Mouse (Mus musculus): ENCODE measurements around the gene Gtf2i. TPM values are rescaled to one million over a fixed set of nuclear protein-coding genes. Genes with fewer than 3 reads are reported as not detected.
"Not testable (repeated sequence)": the region's sequence is repeated elsewhere in the genome, so short reads cannot be mapped to it uniquely, and the experiment has no call there.

Gene Gtf2i
- 181 and 195 TPM in 2 replicates for polyA plus RNA-seq (2015; fragmentation: Nextera tagmentation; extraction: Ambion mirVana)

DNA sequence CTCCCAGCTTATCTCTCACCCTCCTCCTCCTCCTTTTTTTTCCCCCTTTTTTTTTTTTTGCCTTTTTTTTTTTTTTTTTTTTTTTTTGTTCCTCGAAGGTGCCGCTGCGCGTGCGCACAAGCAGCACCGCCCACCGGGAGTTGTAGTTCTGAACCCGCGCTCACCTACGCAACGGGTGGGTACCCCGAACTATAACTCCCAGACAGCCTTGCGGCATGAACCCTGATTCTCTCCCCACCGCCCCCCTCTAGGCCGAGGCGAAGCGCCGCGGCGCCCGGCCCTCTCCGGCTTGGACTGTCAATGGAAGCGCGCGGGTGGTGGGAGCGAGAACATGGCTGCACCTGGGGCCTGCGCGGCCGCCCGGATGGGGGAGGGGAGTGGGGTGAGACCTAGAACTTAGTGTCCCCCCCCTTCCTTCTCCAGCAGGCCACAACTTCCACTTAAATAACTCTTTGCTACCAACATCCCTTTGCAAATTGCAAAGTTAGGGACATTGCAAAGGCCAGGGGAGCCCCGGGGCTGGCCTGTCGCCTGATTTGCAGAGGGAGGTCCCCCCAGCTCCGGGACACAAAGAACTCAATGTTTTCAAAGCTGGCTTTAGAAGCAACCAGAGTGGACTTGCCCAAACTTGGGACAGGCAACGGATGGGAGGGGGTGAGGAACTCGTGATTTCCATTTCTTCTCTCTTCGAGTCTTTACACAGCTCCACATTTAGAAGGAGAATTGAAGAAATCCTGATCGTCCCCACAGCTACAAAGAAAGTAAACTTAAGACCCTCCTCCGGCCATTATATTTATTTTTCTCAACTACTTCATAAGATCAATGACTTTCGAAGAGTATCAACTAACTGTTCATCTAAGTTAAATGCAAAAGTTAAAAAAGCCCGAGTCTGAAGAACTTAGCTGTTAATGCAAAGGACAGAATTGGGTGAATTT, at the start of gene Gtf2i:
TSS of gene Gtf2i (minus strand) at position 73 of the 935 bp plus-strand sequence.
- Histone ChIP-seq H3K9ac (peak within 1 kb of the TSS; percentile 95), H3K27ac (peak within 1 kb of the TSS; percentile 98), H3K4me2 (peak within 1 kb of the TSS; percentile 79), H3K9me3 (replicated peaks) (no peaks in the 10 kb centered on the region), H3K4me3 (peak within 1 kb of the TSS; percentile 69), H3K4me1 (peaks cover 47% of the 10 kb centered on the region), H3K27me3 (no peaks in the 10 kb centered on the region), H3K36me3 (ENCODE audit: poor library complexity, severe bottlenecking) (peaks cover 18% of the 10 kb centered on the region)
- under 1% methylated on average over 40 of the region's 40 CpGs for WGBS
- ATAC-seq = peak; percentile 93

DNA sequence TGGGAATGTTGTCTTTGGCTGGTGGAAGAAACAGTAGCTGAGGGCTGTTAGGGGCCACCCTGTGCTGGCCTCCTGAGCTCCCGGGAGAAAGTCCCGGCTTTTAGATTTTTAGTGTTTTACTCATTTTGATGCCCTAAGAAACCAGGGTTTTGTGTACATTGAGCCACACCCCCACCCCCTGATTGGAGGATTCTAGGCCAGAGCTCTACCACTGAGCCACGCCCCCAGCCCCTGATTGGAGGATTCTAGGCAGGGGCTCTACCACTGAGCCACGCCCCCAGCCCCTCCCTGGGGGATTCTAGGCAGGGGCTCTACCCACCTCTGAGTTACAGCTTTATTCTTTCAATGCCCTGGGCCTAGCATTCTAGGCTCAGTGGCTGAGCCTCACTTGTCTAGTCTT, 44.5 kb upstream of the Gtf2i start:
- no peak for ATAC-seq
- Histone ChIP-seq H3K27ac (no peak overlapping the region), H3K27me3 (no peaks in the 10 kb centered on the region), H3K36me3 (ENCODE audit: poor library complexity, severe bottlenecking) (peaks cover 67% of the 10 kb centered on the region), H3K4me1 (no peaks in the 10 kb centered on the region), H3K9me3 (replicated peaks) (no peaks in the 10 kb centered on the region), H3K9ac (no peak overlapping the region), H3K4me2 (no peak overlapping the region), H3K4me3 (no peak overlapping the region)
- 96% methylated on average over 4 of the region's 4 CpGs for WGBS

DNA sequence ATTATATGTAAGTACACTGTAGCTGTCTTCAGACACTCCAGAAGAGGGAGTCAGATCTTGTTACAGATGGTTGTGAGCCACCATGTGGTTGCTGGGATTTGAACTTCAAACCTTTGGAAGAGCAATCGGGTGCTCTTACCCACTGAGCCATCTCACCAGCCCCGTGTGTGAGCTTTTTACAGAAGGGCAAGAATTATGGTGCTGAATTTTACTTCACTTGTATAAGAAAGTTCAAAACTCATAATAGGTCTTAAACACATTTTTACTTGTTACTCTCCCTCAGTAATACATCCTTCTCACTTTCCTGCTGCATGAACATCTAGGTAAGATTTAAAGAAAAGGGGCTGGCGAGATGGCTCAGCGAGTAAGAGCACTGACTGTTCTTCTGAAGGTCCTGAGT, 40.8 kb upstream of the Gtf2i start:
- ATAC-seq, H3K27ac ChIP-seq: not testable (repeated sequence)

DNA sequence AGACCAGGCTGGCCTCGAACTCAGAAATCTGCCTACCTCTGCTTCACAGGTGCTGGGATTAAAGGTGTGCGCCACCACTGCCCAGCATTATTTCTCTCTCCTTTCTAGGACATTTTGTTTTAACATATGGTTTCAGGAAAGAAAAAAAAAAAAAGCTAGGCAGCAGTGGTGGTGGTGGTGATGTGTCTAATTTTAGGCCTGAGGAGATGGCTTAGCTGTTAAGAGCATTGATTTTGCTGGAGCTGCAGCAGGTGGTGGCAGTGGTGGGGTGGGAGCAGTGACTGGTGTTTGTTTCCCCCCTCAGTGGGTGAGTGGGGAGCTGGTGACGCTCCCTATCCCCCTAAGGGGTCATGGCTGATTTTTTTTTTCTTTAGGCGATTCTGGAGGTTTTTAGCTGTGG, 38.6 kb upstream of the Gtf2i start:
- WGBS = 69% methylated on average over 4 of the region's 4 CpGs
- Histone ChIP-seq H3K27me3 (no peaks in the 10 kb centered on the region), H3K4me2 (no peak overlapping the region), H3K36me3 (ENCODE audit: poor library complexity, severe bottlenecking) (peaks cover 17% of the 10 kb centered on the region), H3K9me3 (replicated peaks) (no peaks in the 10 kb centered on the region), H3K27ac (no peak overlapping the region), H3K9ac (no peak overlapping the region), H3K4me3 (no peak overlapping the region), H3K4me1 (peaks cover 5% of the 10 kb centered on the region)
- no peak for ATAC-seq

More for the DNA sequence above, 40.8 kb upstream of the Gtf2i start:
- H3K9ac ChIP-seq; H3K27me3 ChIP-seq; H3K9me3 ChIP-seq (replicated peaks); H3K4me2 ChIP-seq; H3K4me3 ChIP-seq; H3K4me1 ChIP-seq: not testable (repeated sequence)
- H3K36me3 ChIP-seq (ENCODE audit: poor library complexity, severe bottlenecking) = peaks cover 39% of the 10 kb centered on the region
- WGBS = 93% methylated on average over 4 of the region's 4 CpGs

DNA sequence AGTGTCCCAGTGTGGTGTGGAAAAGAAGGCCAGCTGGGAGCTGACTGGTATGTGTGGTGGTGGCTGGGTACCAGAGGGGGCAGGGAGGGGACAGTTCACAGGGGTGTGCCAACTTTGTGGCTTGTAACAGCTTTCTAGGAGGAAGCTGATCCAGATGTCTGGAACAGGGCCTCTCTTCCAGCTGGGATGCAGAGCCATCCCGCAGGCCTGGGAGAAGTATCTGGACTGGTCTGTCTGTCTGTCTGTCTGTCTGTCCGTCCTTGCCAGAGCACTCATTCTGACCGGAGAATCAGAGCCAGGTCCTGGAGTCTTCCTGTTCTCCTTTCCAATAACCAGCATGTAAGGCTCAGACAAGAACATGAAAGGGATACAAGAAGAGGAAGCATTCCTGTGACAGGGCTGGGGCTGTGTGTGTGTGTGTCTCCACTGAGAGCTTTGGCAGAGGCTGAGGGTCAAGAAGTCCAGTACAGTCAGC, 38.0 kb upstream of the Gtf2i start:
- H3K9me3 ChIP-seq (replicated peaks) = no peaks in the 10 kb centered on the region
- no peak overlapping the region for H3K4me3 ChIP-seq
- no peak overlapping the region for H3K27ac ChIP-seq
- no peak for ATAC-seq
- no peaks in the 10 kb centered on the region for H3K27me3 ChIP-seq
- peaks cover 5% of the 10 kb centered on the region for H3K4me1 ChIP-seq
- 90% methylated on average over 3 of the region's 3 CpGs for WGBS
- H3K4me2 ChIP-seq = no peak overlapping the region
- peaks cover 12% of the 10 kb centered on the region for H3K36me3 ChIP-seq (ENCODE audit: poor library complexity, severe bottlenecking)
- H3K9ac ChIP-seq = no peak overlapping the region

DNA sequence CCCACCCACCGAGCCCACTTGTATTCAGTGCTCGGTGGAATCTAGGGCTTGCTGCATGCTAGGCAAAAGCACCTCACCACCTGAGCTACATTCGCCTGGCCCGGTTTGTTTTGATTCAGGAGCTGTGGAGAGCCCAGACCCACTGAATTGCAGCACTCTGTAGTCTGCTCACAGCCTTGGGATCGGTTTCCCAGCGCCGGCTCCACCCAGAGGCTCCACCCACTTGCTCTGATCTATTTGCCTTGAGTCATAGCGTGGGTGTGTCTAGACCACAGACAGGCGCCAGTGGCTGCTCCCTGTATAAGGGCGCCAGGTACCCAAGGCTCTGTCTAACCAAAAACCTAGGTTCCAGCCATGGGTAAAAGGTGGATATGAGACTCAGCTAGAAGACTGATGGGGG, 36.1 kb upstream of the Gtf2i start:
- ATAC-seq = peak; percentile 62
- Histone ChIP-seq H3K27ac (no peak overlapping the region), H3K4me2 (peak overlapping the region; percentile 34), H3K4me3 (no peak overlapping the region), H3K9me3 (replicated peaks) (no peaks in the 10 kb centered on the region), H3K36me3 (ENCODE audit: poor library complexity, severe bottlenecking) (no peaks in the 10 kb centered on the region), H3K4me1 (peaks cover 5% of the 10 kb centered on the region), H3K27me3 (no peaks in the 10 kb centered on the region), H3K9ac (0 out of 2 replicates have a peak overlapping the region, but pooled peaks have one; percentile 34)
- WGBS = 15% methylated on average over 10 of the region's 10 CpGs

DNA sequence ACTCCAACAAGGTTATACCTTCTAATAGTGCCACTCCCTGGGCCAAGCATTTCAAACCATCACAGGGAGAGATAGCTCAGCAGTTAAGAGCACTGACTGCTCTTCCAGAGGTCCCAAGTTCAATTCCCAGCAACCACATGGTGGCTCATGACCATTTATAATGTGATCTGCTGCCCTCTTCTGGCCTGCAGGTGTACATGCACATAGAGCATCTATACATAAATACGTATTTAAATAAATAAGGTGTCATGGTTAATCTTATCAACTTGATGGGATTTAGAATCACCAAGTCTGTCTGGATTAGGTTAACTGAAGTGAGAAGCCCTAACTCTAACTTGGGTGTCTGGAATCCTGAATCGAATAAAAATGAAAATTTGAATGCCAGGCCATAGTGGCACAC, 32.5 kb upstream of the Gtf2i start:
- WGBS = 72% methylated on average over 2 of the region's 2 CpGs
- no peak for ATAC-seq

DNA sequence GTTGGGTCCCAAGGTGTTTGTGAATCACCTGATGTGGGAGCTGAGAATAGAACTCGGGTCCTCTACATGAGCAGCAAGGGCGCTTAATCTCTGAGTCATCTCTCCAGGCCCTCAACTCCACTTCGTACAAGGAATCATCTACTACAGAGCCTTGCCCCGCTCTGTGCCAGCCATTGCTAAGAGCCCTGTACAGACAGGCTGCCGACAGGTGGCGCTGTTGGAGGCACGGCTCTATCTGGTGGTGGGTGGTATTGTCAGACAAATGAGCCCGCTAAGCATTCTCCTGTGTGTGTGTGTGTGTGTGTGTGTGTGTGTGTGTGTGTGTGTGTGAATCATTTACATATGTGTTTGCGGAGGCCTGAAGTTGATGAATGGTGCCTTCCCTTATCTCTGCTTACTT, 30.9 kb upstream of the Gtf2i start:
- 90% methylated on average over 9 of the region's 9 CpGs for WGBS

More for the DNA sequence above, 32.5 kb upstream of the Gtf2i start:
- Histone ChIP-seq H3K9me3 (replicated peaks) (no peaks in the 10 kb centered on the region), H3K4me3 (no peak overlapping the region), H3K4me2 (no peak overlapping the region), H3K4me1 (peaks cover 5% of the 10 kb centered on the region), H3K27me3 (no peaks in the 10 kb centered on the region), H3K36me3 (ENCODE audit: poor library complexity, severe bottlenecking) (no peaks in the 10 kb centered on the region), H3K27ac (no peak overlapping the region), H3K9ac (no peak overlapping the region)

DNA sequence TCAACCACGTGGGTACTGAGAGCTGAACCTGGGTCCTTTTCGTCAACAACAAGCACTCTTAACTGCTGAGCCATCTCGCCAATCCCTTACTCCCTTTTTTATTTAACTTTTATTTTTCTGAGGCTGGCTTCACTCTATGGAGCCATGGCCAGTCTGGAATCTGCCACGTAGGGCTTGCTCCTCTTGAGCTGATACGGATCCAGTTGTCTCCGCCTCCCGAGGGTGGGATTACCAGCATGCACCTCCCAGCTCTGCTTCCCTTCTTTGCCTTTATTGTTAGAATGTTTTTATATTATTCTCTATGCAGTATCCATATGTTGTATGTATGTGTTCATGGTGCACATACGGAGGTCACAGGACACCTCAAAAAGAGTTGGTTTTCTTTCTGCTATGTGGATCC, 29.5 kb upstream of the Gtf2i start:
- Histone ChIP-seq H3K27me3 (no peaks in the 10 kb centered on the region), H3K4me3 (no peak overlapping the region), H3K4me2 (no peak overlapping the region), H3K27ac (no peak overlapping the region), H3K4me1 (no peaks in the 10 kb centered on the region), H3K9me3 (replicated peaks) (no peaks in the 10 kb centered on the region), H3K9ac (no peak overlapping the region), H3K36me3 (ENCODE audit: poor library complexity, severe bottlenecking) (no peaks in the 10 kb centered on the region)
- ATAC-seq = no peak
- WGBS = 87% methylated on average over 8 of the region's 8 CpGs

More for the DNA sequence above, 30.9 kb upstream of the Gtf2i start:
- H3K4me1 ChIP-seq = peaks cover 1% of the 10 kb centered on the region; the same call in 1 of the 2 replicates
- no peak overlapping the region for H3K4me3 ChIP-seq
- no peak for ATAC-seq
- no peak overlapping the region for H3K27ac ChIP-seq
- no peak overlapping the region for H3K4me2 ChIP-seq
- H3K9ac ChIP-seq = no peak overlapping the region
- no peaks in the 10 kb centered on the region for H3K36me3 ChIP-seq (ENCODE audit: poor library complexity, severe bottlenecking)
- no peaks in the 10 kb centered on the region for H3K27me3 ChIP-seq
- no peaks in the 10 kb centered on the region for H3K9me3 ChIP-seq (replicated peaks)

DNA sequence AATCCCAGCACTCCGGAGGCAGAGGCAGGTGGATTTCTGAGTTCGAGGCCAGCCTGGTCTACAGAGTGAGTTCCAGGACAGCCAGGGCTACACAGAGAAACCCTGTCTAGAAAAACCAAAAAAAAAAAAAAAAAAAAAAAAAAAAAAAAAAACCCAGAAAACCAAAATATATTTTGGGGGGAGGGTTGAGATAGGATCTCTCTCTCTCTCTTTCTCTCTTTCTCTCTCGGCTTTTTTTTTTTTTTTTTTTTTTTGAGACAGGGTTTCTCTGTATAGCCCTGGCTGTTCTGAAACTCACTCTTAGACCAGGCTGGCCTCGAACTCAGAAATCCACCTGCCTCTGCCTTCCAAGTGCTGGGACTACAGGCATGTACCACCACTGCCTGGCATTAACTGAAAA, 29.0 kb upstream of the Gtf2i start:
- H3K27ac ChIP-seq; H3K4me1 ChIP-seq; ATAC-seq; H3K27me3 ChIP-seq; H3K36me3 ChIP-seq (ENCODE audit: poor library complexity, severe bottlenecking); H3K4me2 ChIP-seq; H3K9me3 ChIP-seq (replicated peaks); H3K9ac ChIP-seq; H3K4me3 ChIP-seq: not testable (repeated sequence)
- WGBS = 94% methylated on average over 3 of the region's 4 CpGs

DNA sequence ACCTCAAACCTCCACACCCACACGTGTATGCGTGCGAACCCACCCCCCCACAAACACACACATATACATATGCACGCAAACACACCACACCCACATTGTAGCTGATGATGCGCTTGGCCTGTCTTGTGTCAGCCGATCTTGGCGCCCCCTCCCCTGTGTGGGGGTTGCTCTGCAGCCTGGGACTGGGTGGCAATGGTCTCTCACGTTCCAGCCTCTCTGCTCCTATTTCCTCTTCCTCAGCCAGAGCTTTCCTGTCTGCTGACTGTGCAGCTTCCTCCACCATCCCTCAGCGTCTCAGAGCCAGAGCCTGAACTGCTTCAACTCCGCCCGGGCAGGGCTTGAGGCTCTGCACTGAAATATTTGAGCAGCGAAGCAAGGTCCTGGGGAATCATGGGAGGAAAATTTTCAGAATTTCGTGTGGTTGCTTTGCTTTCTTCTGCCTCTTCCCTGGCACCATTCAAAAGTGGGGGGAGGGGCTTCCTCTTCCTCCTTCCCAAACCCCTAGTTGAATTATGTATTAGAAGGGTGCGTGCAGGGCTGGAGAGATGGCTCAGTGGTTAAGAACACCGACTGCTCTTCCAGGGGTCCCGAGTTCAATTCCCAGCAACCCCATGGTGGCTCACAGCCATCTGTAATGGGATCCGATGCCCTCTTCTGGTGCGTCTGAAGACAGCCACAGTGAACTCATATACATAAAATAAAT, 28.1 kb upstream of the Gtf2i start:
- no peak overlapping the region for H3K4me3 ChIP-seq
- no peaks in the 10 kb centered on the region for H3K4me1 ChIP-seq
- no peak overlapping the region for H3K9ac ChIP-seq
- 84% methylated on average over 18 of the region's 18 CpGs for WGBS
- no peak for ATAC-seq
- no peaks in the 10 kb centered on the region for H3K9me3 ChIP-seq (replicated peaks)
- no peak overlapping the region for H3K27ac ChIP-seq
- H3K27me3 ChIP-seq = no peaks in the 10 kb centered on the region
- no peaks in the 10 kb centered on the region for H3K36me3 ChIP-seq (ENCODE audit: poor library complexity, severe bottlenecking)
- no peak overlapping the region for H3K4me2 ChIP-seq

DNA sequence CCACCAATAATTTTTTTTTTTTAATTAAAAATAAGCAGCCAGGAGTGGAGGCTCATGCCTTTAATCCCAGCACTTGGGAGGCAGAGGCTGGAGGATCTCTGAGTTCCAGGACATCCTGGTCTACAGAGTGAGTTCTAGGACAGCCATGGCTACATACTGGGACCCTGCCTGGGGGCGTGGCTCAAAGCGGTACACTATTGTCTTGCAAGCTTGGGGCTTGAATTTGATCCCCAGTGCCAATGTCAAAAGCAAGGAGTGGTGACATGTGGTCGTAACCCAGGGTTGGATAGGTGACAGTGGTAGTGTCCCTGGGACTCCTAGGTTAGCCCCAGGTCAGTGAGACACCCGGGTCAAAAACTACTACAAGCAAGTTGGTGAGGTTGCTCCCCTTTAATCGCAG, 27.2 kb upstream of the Gtf2i start:
- 90% methylated on average over 5 of the region's 5 CpGs for WGBS

More for the DNA sequence above, 27.2 kb upstream of the Gtf2i start:
- H3K27me3 ChIP-seq = no peaks in the 10 kb centered on the region
- H3K9ac ChIP-seq = no peak overlapping the region
- no peak for ATAC-seq
- H3K4me1 ChIP-seq = no peaks in the 10 kb centered on the region
- H3K4me3 ChIP-seq = no peak overlapping the region
- H3K4me2 ChIP-seq = no peak overlapping the region
- no peaks in the 10 kb centered on the region for H3K36me3 ChIP-seq (ENCODE audit: poor library complexity, severe bottlenecking)
- no peaks in the 10 kb centered on the region for H3K9me3 ChIP-seq (replicated peaks)
- no peak overlapping the region for H3K27ac ChIP-seq

Measured in forebrain, embryonic 13.5 days (tissue).